Mouse (Mus musculus) T-helper 2 cell (primary cell): ENCODE data around the gene Rap2b.

Experiments used
- in situ Hi-C: fragments of 300-600 bp; cut with MboI, MseI; formaldehyde crosslinking; loops from one replicate; pipeline ENCODE4 v1.15.1; 2025; ENCODE audit warnings: high pct_unique_total_duplicates

Gene Rap2b

GRCm38 (mm10) chr3:61368446-61368845 is 7.0 kb downstream of the Rap2b start:
- in situ Hi-C loops = loop anchor here (10.0 to 25.0 kb wide), 3 partner anchors 306 to 834 kb away; no protein-coding TSS in a partner anchor

GRCm38 (mm10) chr3:61376001-61376400 is 14.6 kb downstream of the Rap2b start:
- in situ Hi-C loops = no loop called here

GRCm38 (mm10) chr3:61386368-61386767 is 24.9 kb downstream of the Rap2b start:
- in situ Hi-C loops = no loop called here

GRCm38 (mm10) chr3:61391564-61391963 is 30.1 kb downstream of the Rap2b start:
- in situ Hi-C loops = no loop called here

GRCm38 (mm10) chr3:61392881-61393280 is 31.4 kb downstream of the Rap2b start:
- in situ Hi-C loops = no loop called here

GRCm38 (mm10) chr3:61393520-61393919 is 32.1 kb downstream of the Rap2b start:
- in situ Hi-C loops = no loop called here

GRCm38 (mm10) chr3:61395382-61395781 is 33.9 kb downstream of the Rap2b start:
- in situ Hi-C loops = no loop called here

- in situ Hi-C loops = no loop called here
These were observed 35.3 kb downstream of the Rap2b start for GRCm38 (mm10) chr3:61396728-61397127.

- in situ Hi-C loops = no loop called here
These were observed 39.5 kb downstream of the Rap2b start for GRCm38 (mm10) chr3:61400823-61401387.

- in situ Hi-C loops = no loop called here
These were observed 45.5 kb downstream of the Rap2b start for GRCm38 (mm10) chr3:61406921-61407320.

- in situ Hi-C loops = no loop called here
These were observed 48.2 kb downstream of the Rap2b start for GRCm38 (mm10) chr3:61409683-61410082.

GRCm38 (mm10) chr3:61415883-61416282 is 54.4 kb downstream of the Rap2b start:
- in situ Hi-C loops = no loop called here
